Mouse (Mus musculus) CH12.LX (cell line): ENCODE data around the gene E2f7.

ENCODE experiments used
- CHD2 ChIP-seq: IDR thresholded peaks from 2 replicates; pipeline ENCODE4 v1.6.1; 2011; ENCODE audit warnings: low read length, improper control_type of control experiment
- CTCF ChIP-seq, 2 experiments: IDR thresholded peaks in 1 of 2; conservative IDR thresholded peaks in 1 of 2; 2 replicates each; pipeline ENCODE4 v1.5.1; 2011 to 2012; ENCODE audit warnings: low read depth in 2 of 2, low read length in 2 of 2, improper control_type of control experiment in 1 of 2, inconsistent platforms in 1 of 2, mild to moderate bottlenecking in 1 of 2, moderate library complexity in 1 of 2
- ETS1 ChIP-seq: conservative IDR thresholded peaks from 2 replicates; pipeline ENCODE4 v1.6.1; 2012; ENCODE audit warnings: low read depth, mild to moderate bottlenecking, inconsistent platforms, low read length, improper control_type of control experiment, moderate library complexity
- GABPA ChIP-seq: IDR thresholded peaks from 2 replicates; pipeline ENCODE4 v1.6.1; 2012; ENCODE audit warnings: low read depth, low read length, improper control_type of control experiment, inconsistent platforms; ENCODE audit not compliant: insufficient replicate concordance
- MAZ ChIP-seq: IDR thresholded peaks from 2 replicates; pipeline ENCODE4 v1.6.1; 2012; ENCODE audit warnings: low read depth, mild to moderate bottlenecking, inconsistent platforms, low read length, improper control_type of control experiment, moderate library complexity
- MEF2A ChIP-seq: IDR thresholded peaks from 2 replicates; pipeline ENCODE4 v1.6.1; 2014; ENCODE audit warnings: low read depth, mild to moderate bottlenecking, inconsistent platforms, low read length, improper control_type of control experiment, borderline replicate concordance
- MXI1 ChIP-seq: IDR thresholded peaks from 2 replicates; pipeline ENCODE4 v1.6.1; 2011; ENCODE audit warnings: mild to moderate bottlenecking, low read depth, low read length, improper control_type of control experiment
- POLR2A ChIP-seq: IDR thresholded peaks from 2 replicates; pipeline ENCODE4 v1.6.1; 2011; ENCODE audit warnings: low read depth, mild to moderate bottlenecking, improper control_type of control experiment, low read length
- POLR2AphosphoS2 ChIP-seq: IDR thresholded peaks from 2 replicates; pipeline ENCODE4 v1.6.1; 2011; ENCODE audit warnings: low read depth, low read length, improper control_type of control experiment
- USF2 ChIP-seq: conservative IDR thresholded peaks from 2 replicates; pipeline ENCODE4 v1.6.1; 2011; ENCODE audit warnings: low read depth, low read length, improper control_type of control experiment
- ZKSCAN1 ChIP-seq: IDR thresholded peaks from 2 replicates; pipeline ENCODE4 v1.6.1; 2012; ENCODE audit warnings: low read depth, inconsistent platforms, low read length, improper control_type of control experiment, borderline replicate concordance
- ZNF384 ChIP-seq: IDR thresholded peaks from 2 replicates; pipeline ENCODE4 v1.6.1; 2012; ENCODE audit warnings: low read depth, low read length, improper control_type of control experiment, inconsistent platforms

- no peak for TF ChIP-seq ZNF384
- TF ChIP-seq CTCF (conservative IDR thresholded peaks at IDR 0.05 in 1 of 2, IDR thresholded peaks at IDR 0.05 in 1 of 2; ENCODE audit: low read depth in 2 of 2, low read length in 2 of 2): no peak
- no peak for TF ChIP-seq USF2
- TF ChIP-seq GABPA: no peak
- TF ChIP-seq MXI1: no peak
- no peak for TF ChIP-seq MEF2A
- no peak for TF ChIP-seq POLR2AphosphoS2
- no peak for TF ChIP-seq ETS1
- TF ChIP-seq POLR2A: no peak
- no peak for TF ChIP-seq MAZ
- TF ChIP-seq ZKSCAN1: no peak
- no peak for TF ChIP-seq CHD2
Observed at GRCm38 (mm10) chr10:110743701-110744100, 1.5 kb upstream of the E2f7 start.
